Mouse (Mus musculus): ENCODE data around the gene Gm20388. TPM values are rescaled to one million over a fixed set of nuclear protein-coding genes. Genes with fewer than 3 reads are reported as not detected.

Gm20388 gene
- polyA plus RNA-seq, 1 experiment from 2014 or later = not detected

DNA sequence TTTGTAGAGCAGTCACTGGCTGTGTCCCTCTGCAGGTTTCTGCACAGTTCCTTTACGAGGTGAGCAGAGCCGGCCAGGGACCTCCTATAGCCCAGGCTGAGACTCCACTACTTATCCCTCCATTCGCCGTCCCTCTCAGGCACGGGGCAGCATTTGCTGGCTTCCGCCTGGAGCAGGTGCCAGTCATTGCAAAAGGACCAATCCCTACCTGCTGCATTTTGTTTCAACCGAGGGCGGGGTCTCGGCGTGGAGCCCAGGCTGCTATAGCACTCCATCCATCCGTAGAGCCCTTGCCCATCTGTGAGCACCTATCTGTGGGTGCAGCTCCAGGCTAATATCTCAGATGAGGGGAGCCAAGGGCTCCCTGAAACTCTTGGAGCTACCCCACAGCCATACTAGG, 2759.4 kb downstream of the Gm20388 start:
- ATAC-seq (ENCODE audit: low read depth) = no peak
- no peak overlapping the region for H3K27ac ChIP-seq
- H3K9me3 ChIP-seq (replicated peaks) = no peaks in the 10 kb centered on the region
- peaks cover 45% of the 10 kb centered on the region for H3K27me3 ChIP-seq
- H3K36me3 ChIP-seq = peaks cover 42% of the 10 kb centered on the region
- no peak overlapping the region for H3K9ac ChIP-seq
- peaks cover 62% of the 10 kb centered on the region for H3K4me1 ChIP-seq (replicated peaks)
- no peak for DNase-seq
- no peak overlapping the region for H3K4me3 ChIP-seq (replicated peaks)
- 70% methylated on average over 11 of the region's 11 CpGs for WGBS (ENCODE audit: insufficient replicate concordance)
- no peak overlapping the region for H3K4me2 ChIP-seq

DNA sequence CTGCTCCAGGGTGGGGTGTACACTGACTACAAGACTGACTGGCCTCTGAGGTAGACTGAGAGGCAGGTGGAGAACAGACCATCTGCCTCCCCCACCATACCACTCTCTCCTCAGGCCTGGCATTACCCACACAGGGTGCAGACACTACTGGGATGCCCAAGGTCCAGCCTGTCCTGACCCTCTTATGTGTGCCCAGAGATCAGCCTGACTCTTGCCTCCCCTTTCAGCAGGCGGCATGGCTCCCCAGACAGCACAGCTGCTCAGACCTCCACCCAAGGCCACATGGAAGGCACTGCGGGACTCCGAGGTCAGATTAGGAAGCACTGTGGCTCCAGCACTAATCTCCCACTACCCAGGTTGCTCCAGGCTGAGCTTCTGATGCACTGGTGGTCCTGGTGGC, 2760.1 kb downstream of the Gm20388 start:
- 72% methylated on average over 3 of the region's 3 CpGs for WGBS (ENCODE audit: insufficient replicate concordance)
- Histone ChIP-seq H3K4me2 (no peak overlapping the region), H3K9ac (no peak overlapping the region), H3K27me3 (peaks cover 52% of the 10 kb centered on the region), H3K9me3 (replicated peaks) (no peaks in the 10 kb centered on the region), H3K27ac (no peak overlapping the region), H3K36me3 (peaks cover 44% of the 10 kb centered on the region), H3K4me3 (replicated peaks) (no peak overlapping the region), H3K4me1 (replicated peaks) (peaks cover 62% of the 10 kb centered on the region)
- no peak for ATAC-seq (ENCODE audit: low read depth)
- DNase-seq = no peak

DNA sequence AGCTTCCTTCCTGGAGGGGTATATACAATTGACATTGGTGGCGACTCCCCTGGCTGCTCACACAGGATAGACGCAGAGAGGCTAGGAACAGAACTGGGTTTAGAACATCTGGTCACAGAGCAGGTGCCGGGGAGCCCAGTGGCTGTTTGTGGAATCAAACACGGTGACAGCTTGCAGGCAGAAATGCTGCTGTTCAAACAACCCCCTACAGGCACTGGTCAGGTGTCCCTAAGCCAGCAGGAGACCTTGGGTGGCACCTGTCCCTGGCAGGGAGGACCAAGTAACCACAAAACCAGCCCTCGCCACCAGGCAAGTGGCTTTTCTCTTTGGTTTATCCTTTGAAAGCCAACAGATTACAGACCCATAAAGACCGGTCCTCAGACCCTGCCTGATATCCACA, 2761.3 kb downstream of the Gm20388 start:
- WGBS (ENCODE audit: insufficient replicate concordance) = 59% methylated on average over 6 of the region's 6 CpGs
- no peak for DNase-seq
- H3K36me3 ChIP-seq = peaks cover 52% of the 10 kb centered on the region

DNA sequence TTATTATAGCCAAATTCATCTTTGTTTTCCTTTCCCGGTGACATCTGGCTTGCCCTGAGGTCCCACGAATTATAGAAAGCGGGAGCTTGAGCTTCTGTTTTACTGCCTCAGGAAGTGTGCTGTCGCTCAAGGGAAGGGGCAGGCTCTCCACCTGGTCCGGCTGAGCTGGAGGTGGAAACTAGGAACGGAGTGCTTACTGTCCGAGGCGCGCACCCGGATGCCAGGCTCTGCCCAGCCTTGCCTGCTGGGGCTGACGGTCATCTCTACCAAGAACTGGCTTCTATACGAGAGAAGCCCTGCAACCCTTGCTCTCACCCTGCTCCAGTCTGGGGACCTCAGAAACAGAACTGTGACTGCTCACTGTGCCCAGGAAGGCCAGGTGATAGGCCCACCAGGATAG, 2763.3 kb downstream of the Gm20388 start:
- Histone ChIP-seq H3K27me3 (peaks cover 72% of the 10 kb centered on the region), H3K4me3 (replicated peaks) (no peak overlapping the region), H3K27ac (no peak overlapping the region), H3K4me1 (replicated peaks) (peaks cover 64% of the 10 kb centered on the region), H3K4me2 (no peak overlapping the region), H3K36me3 (peaks cover 52% of the 10 kb centered on the region), H3K9ac (no peak overlapping the region), H3K9me3 (replicated peaks) (no peaks in the 10 kb centered on the region)
- no peak for ATAC-seq (ENCODE audit: low read depth)
- WGBS (ENCODE audit: insufficient replicate concordance) = 86% methylated on average over 12 of the region's 12 CpGs
- DNase-seq = no peak

More for the DNA sequence above, 2761.3 kb downstream of the Gm20388 start:
- H3K9me3 ChIP-seq (replicated peaks) = no peaks in the 10 kb centered on the region
- no peak overlapping the region for H3K4me3 ChIP-seq (replicated peaks)
- no peak overlapping the region for H3K9ac ChIP-seq
- no peak overlapping the region for H3K27ac ChIP-seq
- no peak overlapping the region for H3K4me2 ChIP-seq
- peaks cover 64% of the 10 kb centered on the region for H3K27me3 ChIP-seq
- H3K4me1 ChIP-seq (replicated peaks) = peaks cover 62% of the 10 kb centered on the region
- ATAC-seq (ENCODE audit: low read depth) = no peak

DNA sequence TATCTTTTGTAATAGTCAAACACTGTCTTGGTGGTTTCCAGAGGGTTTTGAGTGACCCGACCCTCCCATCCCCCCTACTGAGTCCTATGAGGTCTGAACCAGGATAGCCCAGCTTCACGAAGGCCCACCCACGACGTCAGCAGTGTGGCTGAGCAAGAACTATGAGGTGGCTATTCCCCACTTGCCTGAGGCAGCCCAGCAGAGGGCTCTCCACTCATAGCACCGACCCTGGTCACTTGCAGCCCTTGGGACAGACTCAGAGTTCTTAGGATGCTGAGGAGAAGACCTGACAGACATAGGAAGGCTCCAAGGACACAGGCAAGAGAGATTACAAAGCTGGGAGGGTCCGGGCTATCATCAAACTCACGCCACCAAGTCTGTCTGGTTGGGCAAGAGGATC, 2764.4 kb downstream of the Gm20388 start:
- Histone ChIP-seq H3K9me3 (replicated peaks) (no peaks in the 10 kb centered on the region), H3K27me3 (peaks cover 76% of the 10 kb centered on the region), H3K4me2 (no peak overlapping the region), H3K27ac (no peak overlapping the region), H3K9ac (no peak overlapping the region), H3K4me1 (replicated peaks) (peaks cover 66% of the 10 kb centered on the region), H3K4me3 (replicated peaks) (no peak overlapping the region), H3K36me3 (peaks cover 49% of the 10 kb centered on the region)
- DNase-seq (no peak), ATAC-seq (ENCODE audit: low read depth) (no peak)
- 60% methylated on average over 7 of the region's 7 CpGs for WGBS (ENCODE audit: insufficient replicate concordance)

DNA sequence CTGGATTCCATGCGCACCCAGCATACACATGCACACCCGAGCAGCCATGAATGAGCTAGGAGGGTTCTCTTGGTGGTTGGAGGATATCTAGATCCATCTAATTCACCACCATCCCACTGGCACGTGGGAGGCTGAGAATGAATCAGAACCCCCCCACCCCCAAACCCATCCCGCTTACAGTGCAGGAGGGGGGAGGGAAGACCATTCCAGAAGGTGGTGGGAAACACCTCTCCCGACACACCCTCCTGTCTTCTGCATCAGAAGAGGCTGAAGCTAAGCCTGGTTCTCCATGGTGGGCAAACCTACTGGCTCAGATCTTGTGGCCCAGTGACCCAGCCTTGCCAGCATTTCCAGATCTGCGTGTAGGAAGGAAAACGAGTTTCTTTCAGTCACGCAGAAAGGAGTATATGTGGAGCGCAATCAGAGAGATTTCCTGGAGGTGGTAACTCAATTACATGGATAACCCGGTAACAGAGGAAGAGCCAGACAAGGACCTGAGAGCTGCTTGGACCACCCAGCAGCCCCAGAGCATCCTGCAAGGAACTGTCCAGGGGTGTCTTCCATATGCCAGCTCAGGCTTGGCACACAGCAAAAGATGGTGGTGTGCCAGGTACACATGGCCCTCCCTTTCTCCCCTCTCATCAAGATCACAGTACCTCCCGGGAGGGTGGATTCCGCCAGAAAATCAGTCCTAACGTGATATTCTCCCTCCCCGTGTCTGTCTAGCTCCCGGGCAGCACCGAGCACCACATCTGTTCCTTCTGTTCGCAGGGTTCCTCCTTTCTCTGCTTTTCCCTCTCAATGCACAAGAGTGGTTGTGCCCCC, 2765.2 kb downstream of the Gm20388 start:
- Histone ChIP-seq H3K9ac (no peak overlapping the region), H3K27me3 (peaks cover 77% of the 10 kb centered on the region), H3K9me3 (replicated peaks) (no peaks in the 10 kb centered on the region), H3K4me1 (replicated peaks) (peaks cover 66% of the 10 kb centered on the region), H3K27ac (no peak overlapping the region), H3K4me3 (replicated peaks) (no peak overlapping the region), H3K36me3 (peaks cover 47% of the 10 kb centered on the region), H3K4me2 (peak overlapping the region; percentile 99)
- ATAC-seq (ENCODE audit: low read depth) (no peak), DNase-seq (no peak)
- 79% methylated on average over 17 of the region's 17 CpGs for WGBS (ENCODE audit: insufficient replicate concordance)

DNA sequence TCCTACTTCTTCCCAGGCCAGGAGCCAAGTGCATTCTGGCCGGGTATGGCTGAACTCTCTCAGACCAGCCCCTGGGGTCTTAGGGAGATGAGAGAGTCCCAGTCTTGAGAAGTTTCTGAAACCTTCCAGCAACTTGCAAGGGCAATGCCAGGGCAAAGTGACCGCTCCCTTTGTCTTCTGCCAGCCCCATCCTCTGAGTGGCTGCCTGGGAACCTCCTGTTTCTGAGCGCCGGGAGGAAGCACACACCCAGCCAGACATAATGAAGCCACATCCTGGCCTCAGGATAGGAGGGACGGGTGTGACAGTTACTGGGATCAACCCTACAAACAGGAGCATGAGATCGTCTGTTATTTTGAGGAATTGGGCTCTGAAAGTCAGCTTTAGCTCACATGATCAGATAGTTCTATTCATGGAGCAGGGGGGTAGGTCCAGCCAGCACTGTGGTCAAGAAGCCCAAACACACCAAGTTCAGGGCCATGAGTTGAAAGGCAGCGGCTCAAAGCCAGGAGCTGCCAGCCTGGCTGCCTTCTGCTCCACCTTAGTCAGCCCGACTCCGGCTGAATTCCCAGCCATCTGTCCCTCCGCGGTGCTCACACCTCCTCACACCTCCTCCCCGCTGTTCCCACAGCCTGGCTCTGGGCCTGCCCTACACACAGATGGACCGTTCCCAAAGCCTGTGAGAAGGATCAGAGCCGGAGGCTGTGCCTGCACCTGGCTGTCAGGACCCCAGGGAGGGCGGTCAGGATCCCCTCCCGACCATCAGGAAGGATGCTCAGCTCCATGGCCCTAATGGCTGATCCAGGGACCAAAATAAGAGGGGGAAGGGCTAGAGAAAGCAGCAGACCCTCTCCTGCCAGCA, 2766.2 kb downstream of the Gm20388 start:
- peak overlapping the region; percentile 87; the same call in 1 of the 2 replicates for H3K27ac ChIP-seq
- H3K9ac ChIP-seq = peak overlapping the region; percentile 82

DNA sequence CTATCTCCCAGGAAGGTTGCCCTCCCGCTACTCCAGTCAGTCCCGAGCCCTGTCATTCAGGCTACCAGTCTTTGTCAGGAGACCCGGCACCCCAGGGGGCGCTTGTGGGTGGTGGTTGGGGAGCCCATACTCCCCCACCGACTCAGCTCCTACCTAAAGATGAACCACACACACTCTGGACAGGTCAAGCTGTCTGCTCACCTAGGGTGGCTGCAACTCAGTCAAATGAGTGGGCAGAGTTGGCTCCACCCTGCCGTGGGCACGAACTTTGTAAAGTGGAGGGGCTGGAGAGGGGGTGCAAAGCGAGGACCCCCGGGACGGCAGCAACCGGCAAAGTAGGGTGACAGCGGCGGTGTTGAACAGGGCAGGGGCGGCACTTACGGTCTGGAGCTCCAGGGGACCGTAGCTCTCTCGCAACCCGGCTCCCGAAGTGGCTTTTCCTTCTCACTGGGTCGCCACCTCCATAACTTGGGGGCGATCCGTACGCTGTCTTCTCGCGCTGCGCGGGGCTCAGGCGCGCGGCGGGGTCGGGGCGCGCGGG, 2766.9 kb downstream of the Gm20388 start:
- DNase-seq (no peak), ATAC-seq (ENCODE audit: low read depth) (no peak)
- peak overlapping the region; percentile 99 for H3K4me2 ChIP-seq
- no peaks in the 10 kb centered on the region for H3K9me3 ChIP-seq (replicated peaks)
- peaks cover 77% of the 10 kb centered on the region for H3K4me1 ChIP-seq (replicated peaks)
- H3K9ac ChIP-seq = peak overlapping the region; percentile 82
- peaks cover 38% of the 10 kb centered on the region for H3K36me3 ChIP-seq
- peaks cover 76% of the 10 kb centered on the region for H3K27me3 ChIP-seq
- peak overlapping the region; percentile 75 for H3K4me3 ChIP-seq (replicated peaks)
- 21% methylated on average over 32 of the region's 35 CpGs for WGBS (ENCODE audit: insufficient replicate concordance)
- H3K27ac ChIP-seq = peak overlapping the region; percentile 87

More for the DNA sequence above, 2766.2 kb downstream of the Gm20388 start:
- Histone ChIP-seq H3K4me3 (replicated peaks) (peak overlapping the region; percentile 75), H3K36me3 (peaks cover 40% of the 10 kb centered on the region), H3K9me3 (replicated peaks) (no peaks in the 10 kb centered on the region), H3K4me1 (replicated peaks) (peaks cover 70% of the 10 kb centered on the region), H3K27me3 (peaks cover 74% of the 10 kb centered on the region), H3K4me2 (peak overlapping the region; percentile 99)
- 58% methylated on average over 16 of the region's 16 CpGs for WGBS (ENCODE audit: insufficient replicate concordance)
- DNase-seq (no peak), ATAC-seq (ENCODE audit: low read depth) (no peak)

DNA sequence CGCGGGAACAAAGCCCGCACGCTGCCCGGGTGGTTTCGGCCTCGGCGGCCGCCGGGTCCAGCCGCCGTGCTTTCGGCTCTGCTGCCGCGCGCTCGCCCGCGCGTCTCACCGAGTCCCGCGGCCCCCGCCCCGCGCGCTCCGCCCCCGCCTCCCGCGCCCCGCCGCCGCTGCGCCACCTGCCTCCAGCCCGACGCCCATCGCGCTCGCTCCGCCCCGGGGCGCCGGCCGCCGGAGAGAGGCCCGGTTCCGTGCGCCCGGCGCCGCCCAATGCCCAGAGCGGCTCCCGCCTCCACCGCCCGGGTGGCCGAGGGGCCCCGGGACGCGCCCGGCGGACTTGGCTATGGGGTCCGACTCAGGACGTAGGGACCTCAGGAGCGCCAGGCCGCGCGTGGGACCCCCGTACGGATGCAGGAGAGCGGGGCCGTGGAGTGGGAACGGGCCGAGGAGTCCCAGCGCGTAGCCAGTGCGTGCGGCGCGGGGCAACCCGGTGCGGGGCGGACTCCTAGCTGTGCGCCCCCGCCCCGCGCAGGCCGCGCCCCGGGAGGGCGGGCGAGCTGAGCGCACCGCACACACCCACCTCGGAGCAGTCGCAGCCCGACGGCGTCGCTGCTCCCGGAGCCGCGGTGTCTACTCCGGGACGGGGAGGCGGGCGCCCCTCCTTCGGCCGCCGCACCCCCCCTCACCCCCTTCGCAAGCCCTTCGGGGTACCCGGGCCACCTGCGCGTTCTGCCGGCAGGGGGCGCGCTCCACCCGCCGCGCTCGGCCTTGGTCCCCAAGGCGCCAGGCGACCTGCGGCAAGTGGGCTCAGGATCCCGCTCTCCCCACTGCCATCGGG, 2767.6 kb downstream of the Gm20388 start:
- H3K4me3 ChIP-seq (replicated peaks) = peak overlapping the region; percentile 75
- peaks cover 84% of the 10 kb centered on the region for H3K4me1 ChIP-seq (replicated peaks)
- ATAC-seq (ENCODE audit: low read depth) (peak; percentile 85), DNase-seq (peak; percentile 74)
- H3K27ac ChIP-seq = peak overlapping the region; percentile 87
- peaks cover 77% of the 10 kb centered on the region for H3K27me3 ChIP-seq
- H3K9me3 ChIP-seq (replicated peaks) = no peaks in the 10 kb centered on the region
- peaks cover 31% of the 10 kb centered on the region for H3K36me3 ChIP-seq
- peak overlapping the region; percentile 82 for H3K9ac ChIP-seq
- H3K4me2 ChIP-seq = peak overlapping the region; percentile 99
- under 1% methylated on average over 85 of the region's 127 CpGs for WGBS (ENCODE audit: insufficient replicate concordance)

DNA sequence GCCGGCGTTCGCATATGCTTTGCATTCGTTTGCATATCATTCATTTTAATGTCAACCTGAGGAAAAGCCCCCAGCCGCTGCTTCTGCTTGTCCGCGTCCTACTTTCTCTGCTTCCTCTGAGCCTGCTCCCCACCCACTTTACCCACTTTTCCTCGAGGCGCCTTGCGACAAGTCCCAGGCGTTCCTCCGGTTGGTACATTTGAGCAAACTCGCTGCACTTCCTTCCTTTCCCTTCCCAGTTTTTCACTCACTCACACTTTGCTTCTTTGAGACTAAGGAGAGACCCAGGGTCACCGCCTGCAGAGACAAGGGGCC, 2768.2 kb downstream of the Gm20388 start:
- Histone ChIP-seq H3K36me3 (peaks cover 25% of the 10 kb centered on the region), H3K27ac (peak overlapping the region; percentile 87), H3K4me2 (peak overlapping the region; percentile 99), H3K9ac (peak overlapping the region; percentile 82), H3K9me3 (replicated peaks) (no peaks in the 10 kb centered on the region), H3K4me1 (replicated peaks) (peaks cover 89% of the 10 kb centered on the region), H3K27me3 (peaks cover 77% of the 10 kb centered on the region), H3K4me3 (replicated peaks) (peak overlapping the region; percentile 75)
- ATAC-seq (ENCODE audit: low read depth) (no peak), DNase-seq (no peak)
- WGBS (ENCODE audit: insufficient replicate concordance) = 3% methylated on average over 14 of the region's 14 CpGs

All from liver, embryonic 13.5 days (tissue).